ENCODE assay signal across 9 mouse cellular contexts in genomic region chr5:36369261-36369684, GRCm38 (mm10). TPM values are rescaled to one million over a fixed set of nuclear protein-coding genes. Genes with fewer than 3 reads are reported as not detected.
DNase-seq lines count a peak whose midpoint lies in the region; ATAC-seq lines count a peak whose summit lies in the region.
"Had no signal": no experiment of that assay in that cellular context is flagged by ENCODE, and none has a peak within 500 bp of the region (broad histone marks: within the 10 kb centered on the region; RNA-seq: fewer than 3 reads in every experiment).

No protein-coding gene starts in this region.

- H3K4me3 ChIP-seq in neural tube, embryonic 11.5 days (ENCODE audit: low read depth, low read length), result no peak overlapping the region
- no peak overlapping the region for H3K4me3 ChIP-seq in hindbrain, embryonic 16.5 days (ENCODE audit: low read length)
- no peak overlapping the region for H3K4me3 ChIP-seq in liver, embryonic 13.5 days (replicated peaks)

- no peak; the same call in 1 of the 2 replicates for ATAC-seq in neural tube, embryonic 11.5 days (ENCODE audit: insufficient read depth, low FRiP score, low TSS enrichment)
- ATAC-seq in hindbrain, embryonic 16.5 days, result peak; percentile 62
- 0 out of 2 replicates have a peak, but pooled peaks have one; percentile 31 for ATAC-seq in liver, embryonic 13.5 days (ENCODE audit: low read depth)

- H3K36me3 ChIP-seq in neural tube, embryonic 11.5 days (ENCODE audit: control insufficient read depth, insufficient read depth, low read length), result no peaks in the 10 kb centered on the region
- no peaks in the 10 kb centered on the region for H3K36me3 ChIP-seq in hindbrain, embryonic 16.5 days (ENCODE audit: control insufficient read depth, insufficient read depth, low read length)
- no peaks in the 10 kb centered on the region for H3K36me3 ChIP-seq in liver, embryonic 13.5 days

- H3K27me3 ChIP-seq in neural tube, embryonic 11.5 days (ENCODE audit: control insufficient read depth, insufficient read depth, low read length), result no peaks in the 10 kb centered on the region
- H3K27me3 ChIP-seq in hindbrain, embryonic 16.5 days (replicated peaks; ENCODE audit: control insufficient read depth, insufficient read depth, low read length), result no peaks in the 10 kb centered on the region; the same call in 1 of the 2 replicates
- no peaks in the 10 kb centered on the region for H3K27me3 ChIP-seq in liver, embryonic 13.5 days

- 58% methylated on average over 1 of the region's 1 CpGs for WGBS in neural tube, embryonic 11.5 days
- 28% methylated on average over 1 of the region's 1 CpGs for WGBS in hindbrain, embryonic 16.5 days
- 63% methylated on average over 1 of the region's 1 CpGs for WGBS in liver, embryonic 13.5 days (ENCODE audit: insufficient replicate concordance)

- H3K9me3 ChIP-seq in neural tube, embryonic 11.5 days (ENCODE audit: control insufficient read depth, low read length), result no peaks in the 10 kb centered on the region
- no peaks in the 10 kb centered on the region for H3K9me3 ChIP-seq in hindbrain, embryonic 16.5 days (ENCODE audit: control insufficient read depth, low read length)
- no peaks in the 10 kb centered on the region for H3K9me3 ChIP-seq in liver, embryonic 13.5 days (replicated peaks)

- peak; percentile 38 for DNase-seq in neural tube, embryonic 11.5 days (ENCODE audit: low spot score)
- DNase-seq in neural tube, embryonic 10.5 days (ENCODE audit: extremely low spot score, low spot score), result no peak
- DNase-seq in liver, embryonic 13.5 days, result no peak
- DNase-seq in right cerebral cortex, postnatal 4 days, result no peak
- DNase-seq in urinary bladder, postnatal 14 days (ENCODE audit: low spot score), result no peak
- DNase-seq in layer of hippocampus, postnatal 36 days, result no peak
- DNase-seq in frontal cortex, adult 2 months (ENCODE audit: extremely low spot score in 1 of 2, low spot score in 1 of 2), result no peak

- no peak overlapping the region; the same call in 1 of the 2 replicates for H3K27ac ChIP-seq in neural tube, embryonic 11.5 days (ENCODE audit: low read depth, low read length)
- no peak overlapping the region for H3K27ac ChIP-seq in hindbrain, embryonic 16.5 days (ENCODE audit: low read depth, low read length)
- H3K27ac ChIP-seq in liver, embryonic 13.5 days, result no peak overlapping the region
- H3K27ac ChIP-seq: liver, embryonic 14.5 days had no signal

- peaks cover 33% of the 10 kb centered on the region for H3K4me1 ChIP-seq in neural tube, embryonic 11.5 days (ENCODE audit: control insufficient read depth, insufficient read depth, low read length)
- H3K4me1 ChIP-seq in hindbrain, embryonic 16.5 days (ENCODE audit: control insufficient read depth, insufficient read depth, low read depth, low read length), result peaks cover 34% of the 10 kb centered on the region
- H3K4me1 ChIP-seq in liver, embryonic 13.5 days (replicated peaks), result peaks cover 31% of the 10 kb centered on the region

- no peak overlapping the region for H3K9ac ChIP-seq in neural tube, embryonic 11.5 days (ENCODE audit: low read length)
- no peak overlapping the region for H3K9ac ChIP-seq in hindbrain, embryonic 16.5 days (ENCODE audit: low read depth, low read length)
- H3K9ac ChIP-seq in liver, embryonic 13.5 days, result no peak overlapping the region
- H3K9ac ChIP-seq: liver, embryonic 14.5 days had no signal

- H3K4me2 ChIP-seq in neural tube, embryonic 11.5 days (ENCODE audit: low read depth), result no peak overlapping the region
- H3K4me2 ChIP-seq in hindbrain, embryonic 16.5 days (ENCODE audit: low read length), result no peak overlapping the region
- no peak overlapping the region for H3K4me2 ChIP-seq in liver, embryonic 13.5 days

RNA-seq across cellular contexts. Expression of gene Sorcs2, which starts 28.7 kb away (rescaled TPM):
- polyA plus RNA-seq in neural tube, embryonic 11.5 days (2014; fragmentation: Nextera tagmentation; extraction: Ambion mirVana), result 7.9 and 9.1 TPM in 2 replicates
- 11.8 and 15.5 TPM in 2 replicates for polyA plus RNA-seq in hindbrain, embryonic 16.5 days (2015; fragmentation: Nextera tagmentation; extraction: Ambion mirVana)
- 0.47 and 0.70 TPM in 2 replicates for polyA plus RNA-seq in liver, embryonic 13.5 days (2015; fragmentation: Nextera tagmentation; extraction: Ambion mirVana)
- 10 to 100 TPM; 52.0 to 56.6 TPM for total RNA-seq in layer of hippocampus, postnatal 36 days (2021)
- 24.1 and 30.7 TPM in 2 replicates for polyA plus RNA-seq in frontal cortex, adult 2 months (2012; rRNA removed)
